13 mouse cellular contexts compared by ENCODE assay signal in genomic region chr9:42808394-42808793, GRCm38 (mm10).
A peak's percentile ranks its signal among the peaks of the same experiment; 100 is the strongest.
DNase-seq lines count a peak whose midpoint lies in the region; ATAC-seq and TF ChIP-seq lines count a peak whose summit lies in the region.
"Had no signal": no experiment of that assay in that cellular context is flagged by ENCODE, and none has a peak within 500 bp of the region (broad histone marks: within the 10 kb centered on the region; RNA-seq: fewer than 3 reads in every experiment).

No protein-coding gene starts in this region.

- ATAC-seq in CD4-positive, CD25-positive, alpha-beta regulatory T cell, adult 4 months = no peak
- peak; percentile 62; the same call in 1 of the 2 replicates for ATAC-seq in common myeloid progenitor, adult 5-6 weeks (replicated peaks; ENCODE audit: low read depth, poor library complexity, severe bottlenecking)
- ATAC-seq: forebrain, embryonic 13.5 days had no signal

- peak; percentile 28 for DNase-seq in CD4-positive, CD25-positive, alpha-beta regulatory T cell, adult 2 months (ENCODE audit: low read depth, low spot score)
- DNase-seq in left cerebral cortex, adult 2 months (ENCODE audit: extremely low spot score in 1 of 2, low spot score in 2 of 2) = no peak
- DNase-seq in left cerebral cortex, adult 18-20 months (ENCODE audit: low spot score in 2 of 2) = no peak
- DNase-seq in naive thymus-derived CD4-positive, alpha-beta T cell, adult 2 months (ENCODE audit: low read depth) = peak; percentile 17
- no peak for DNase-seq in layer of hippocampus, adult 8-10 months (ENCODE audit: low spot score in 2 of 2)
- no peak for DNase-seq in natural killer cell, adult 2 months (ENCODE audit: low spot score in 2 of 2)

- intact Hi-C loops in left cerebral cortex, adult 2 months (cut with DNase I) = no loop called here

- no peak overlapping the region for H3K4me3 ChIP-seq in left cerebral cortex, adult 2 months
- H3K4me3 ChIP-seq: forebrain, embryonic 13.5 days; hindbrain, embryonic 15.5 days; lung, embryonic 15.5 days; neural tube, embryonic 15.5 days; stomach, embryonic 15.5 days had no signal

- TF ChIP-seq CTCF in left cerebral cortex, adult 2 months (IDR thresholded peaks at IDR 0.05) = peak; percentile 37

- H3K27ac ChIP-seq in left cerebral cortex, adult 2 months = no peak overlapping the region
- H3K27ac ChIP-seq: forebrain, embryonic 13.5 days; hindbrain, embryonic 15.5 days; lung, embryonic 15.5 days; neural tube, embryonic 15.5 days; stomach, embryonic 15.5 days had no signal

Comparison
In these comparisons a context has a peak if more than half of its experiments do, and no peak if none do; other contexts are left out.
1. DNase-seq: peak in CD4-positive, CD25-positive, alpha-beta regulatory T cell, adult 2 months (single experiment) and naive thymus-derived CD4-positive, alpha-beta T cell, adult 2 months (single experiment); none in left cerebral cortex, adult 2 months (0 of 2), left cerebral cortex, adult 18-20 months (0 of 2), layer of hippocampus, adult 8-10 months (0 of 2) and natural killer cell, adult 2 months (0 of 2).